Mouse (Mus musculus): ENCODE results near the gene Gm9767. TPM values are rescaled to one million over a fixed set of nuclear protein-coding genes. Genes with fewer than 3 reads are reported as not detected.

Gm9767 gene
- polyA plus RNA-seq, 1 experiment from 2014 or later: 1.0 TPM

GRCm38 (mm10) chr10:26082081-26082480 lies 4.0 kb downstream of the Gm9767 start:
- Histone ChIP-seq H3K4me1 (ENCODE audit: control insufficient read depth, insufficient read depth, low read length) (no peaks in the 10 kb centered on the region), H3K36me3 (ENCODE audit: control insufficient read depth, insufficient read depth, low read length) (no peaks in the 10 kb centered on the region), H3K4me3 (replicated peaks; ENCODE audit: low read length) (no peak overlapping the region), H3K27me3 (ENCODE audit: control insufficient read depth, insufficient read depth, low read length) (no peaks in the 10 kb centered on the region), H3K4me2 (ENCODE audit: low read depth, low read length) (no peak overlapping the region), H3K9ac (ENCODE audit: low read length) (no peak overlapping the region), H3K27ac (ENCODE audit: low read length) (no peak overlapping the region), H3K9me3 (replicated peaks; ENCODE audit: control insufficient read depth, low read length) (no peaks in the 10 kb centered on the region)
- WGBS: 63% methylated on average over 4 of the region's 4 CpGs
- ATAC-seq (ENCODE audit: insufficient read depth, low FRiP score): no peak

DNA sequence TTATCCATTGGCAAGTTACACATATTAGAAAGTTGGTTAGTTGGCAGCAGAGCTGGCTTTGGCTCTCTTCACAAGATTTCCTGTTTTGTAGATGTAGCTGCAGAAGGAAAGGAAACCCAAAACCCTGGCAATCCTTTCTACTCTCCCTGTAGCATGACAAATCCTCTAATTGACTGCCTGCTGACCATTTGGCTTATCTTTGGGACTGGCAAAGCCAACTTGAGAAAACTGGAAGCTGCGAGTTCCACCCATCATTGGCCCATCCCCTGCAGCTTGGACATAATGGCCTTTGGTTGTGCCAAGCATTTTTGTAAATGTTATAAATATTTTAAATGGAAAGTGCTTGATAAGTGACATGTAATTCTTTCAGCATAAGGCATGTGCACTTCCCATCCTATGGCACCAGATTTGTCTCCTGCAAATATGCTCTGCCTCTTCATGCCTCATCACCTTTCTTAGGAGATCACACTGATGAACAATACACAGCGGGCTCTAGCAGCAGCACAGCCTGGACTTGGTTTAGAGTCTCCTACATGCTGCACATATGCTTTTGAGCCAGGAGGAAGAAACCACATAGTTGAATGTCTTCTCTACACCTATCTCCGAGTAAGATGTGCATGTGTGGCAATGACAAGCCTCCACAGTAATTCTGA lies 25.4 kb downstream of the Gm9767 start:
- WGBS: 80% methylated on average over 3 of the region's 3 CpGs

DNA sequence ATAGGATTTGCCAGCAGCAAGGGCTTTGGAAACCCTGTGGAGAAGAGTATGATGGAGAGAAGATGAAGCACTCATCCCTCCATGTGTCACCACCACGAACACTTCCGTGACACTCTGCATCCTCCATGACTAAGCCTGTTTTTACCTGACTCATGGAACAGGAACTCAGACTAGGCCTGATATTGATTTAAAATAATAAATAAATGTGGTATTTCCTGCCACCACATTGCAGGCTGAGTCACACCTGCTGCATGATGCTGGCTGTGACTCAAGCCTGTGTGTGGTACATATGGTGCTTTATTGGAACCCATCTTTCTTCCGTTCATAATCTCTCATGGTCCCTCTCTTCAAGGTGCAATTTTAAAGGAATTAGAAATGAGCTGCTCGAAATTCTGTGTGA lies 36.4 kb downstream of the Gm9767 start:
- Histone ChIP-seq H3K9ac (ENCODE audit: low read length) (no peak overlapping the region), H3K4me2 (ENCODE audit: low read depth, low read length) (no peak overlapping the region), H3K4me3 (replicated peaks; ENCODE audit: low read length) (no peak overlapping the region), H3K27ac (ENCODE audit: low read length) (no peak overlapping the region), H3K36me3 (ENCODE audit: control insufficient read depth, insufficient read depth, low read length) (no peaks in the 10 kb centered on the region), H3K4me1 (ENCODE audit: control insufficient read depth, insufficient read depth, low read length) (no peaks in the 10 kb centered on the region), H3K27me3 (ENCODE audit: control insufficient read depth, insufficient read depth, low read length) (no peaks in the 10 kb centered on the region), H3K9me3 (replicated peaks; ENCODE audit: control insufficient read depth, low read length) (no peaks in the 10 kb centered on the region)
- 83% methylated on average over 4 of the region's 4 CpGs for WGBS
- ATAC-seq (ENCODE audit: insufficient read depth, low FRiP score): no peak

More for the DNA sequence above, 25.4 kb downstream of the Gm9767 start:
- Histone ChIP-seq H3K4me1 (ENCODE audit: control insufficient read depth, insufficient read depth, low read length) (no peaks in the 10 kb centered on the region), H3K27ac (ENCODE audit: low read length) (no peak overlapping the region), H3K27me3 (ENCODE audit: control insufficient read depth, insufficient read depth, low read length) (no peaks in the 10 kb centered on the region), H3K9ac (ENCODE audit: low read length) (no peak overlapping the region), H3K36me3 (ENCODE audit: control insufficient read depth, insufficient read depth, low read length) (no peaks in the 10 kb centered on the region), H3K4me3 (replicated peaks; ENCODE audit: low read length) (no peak overlapping the region), H3K4me2 (ENCODE audit: low read depth, low read length) (no peak overlapping the region), H3K9me3 (replicated peaks; ENCODE audit: control insufficient read depth, low read length) (no peaks in the 10 kb centered on the region)
- ATAC-seq (ENCODE audit: insufficient read depth, low FRiP score): no peak

DNA sequence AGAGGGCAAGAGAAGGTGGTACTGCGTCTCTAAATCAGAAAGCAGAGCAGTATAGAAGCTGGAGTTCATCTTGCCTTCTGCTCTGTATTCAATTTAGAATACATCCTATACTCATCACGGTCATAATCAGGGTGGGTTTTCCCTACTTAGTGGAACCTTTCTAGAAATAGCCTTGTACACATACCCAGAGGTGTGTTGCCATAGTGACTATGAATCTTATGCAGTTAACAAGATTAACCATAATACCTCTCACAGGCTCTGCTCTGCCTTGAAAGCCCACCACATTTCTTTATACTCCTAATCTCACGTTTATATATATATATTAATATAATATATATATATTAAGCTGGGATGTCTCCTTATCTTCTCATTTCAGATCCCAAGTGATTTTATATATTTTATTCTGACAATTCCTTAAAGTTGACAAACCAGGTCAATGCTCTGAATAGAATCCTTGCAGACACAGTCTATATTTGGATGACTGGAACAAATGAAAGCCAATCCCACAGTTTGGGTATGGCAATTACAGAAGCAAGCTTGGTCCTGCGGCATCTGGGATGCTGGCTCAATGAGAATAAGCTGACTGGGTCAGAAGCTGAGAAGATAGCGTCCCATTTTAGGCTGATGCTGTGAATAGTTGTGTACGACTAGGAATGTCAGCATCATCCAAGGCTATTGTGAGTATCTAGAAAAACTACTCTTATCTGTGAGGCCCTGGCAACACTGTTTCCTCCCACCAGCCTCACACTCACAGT lies 41.2 kb downstream of the Gm9767 start:
- ATAC-seq (ENCODE audit: insufficient read depth, low FRiP score): no peak
- H3K9me3 ChIP-seq (replicated peaks; ENCODE audit: control insufficient read depth, low read length): no peaks in the 10 kb centered on the region
- H3K27me3 ChIP-seq (ENCODE audit: control insufficient read depth, insufficient read depth, low read length): no peaks in the 10 kb centered on the region
- no peak overlapping the region for H3K4me2 ChIP-seq (ENCODE audit: low read depth, low read length)
- H3K9ac ChIP-seq (ENCODE audit: low read length): no peak overlapping the region
- no peaks in the 10 kb centered on the region for H3K36me3 ChIP-seq (ENCODE audit: control insufficient read depth, insufficient read depth, low read length)
- no peak overlapping the region for H3K4me3 ChIP-seq (replicated peaks; ENCODE audit: low read length)
- no peak overlapping the region for H3K27ac ChIP-seq (ENCODE audit: low read length)
- no peaks in the 10 kb centered on the region for H3K4me1 ChIP-seq (ENCODE audit: control insufficient read depth, insufficient read depth, low read length)
- 88% methylated on average over 6 of the region's 6 CpGs for WGBS

DNA sequence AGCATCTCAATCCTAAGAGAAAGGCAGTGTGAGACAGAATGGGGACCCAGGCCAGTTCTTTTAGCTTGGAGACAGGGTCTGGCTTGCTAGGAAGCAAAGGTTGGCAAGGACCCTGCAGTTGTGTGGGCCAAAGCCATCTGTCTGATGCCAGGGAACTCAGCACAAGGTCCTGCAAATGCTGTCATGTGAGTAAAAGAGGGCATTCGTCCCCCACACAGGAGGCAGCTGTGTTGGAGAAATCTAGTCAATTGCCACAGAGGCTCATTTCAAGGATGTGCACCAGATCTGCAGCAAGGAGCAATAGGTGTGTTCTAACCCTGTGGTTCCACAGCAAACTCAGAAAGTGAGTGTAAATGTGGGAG lies 41.7 kb downstream of the Gm9767 start:
- Histone ChIP-seq H3K4me3 (replicated peaks; ENCODE audit: low read length) (no peak overlapping the region), H3K9ac (ENCODE audit: low read length) (no peak overlapping the region), H3K4me1 (ENCODE audit: control insufficient read depth, insufficient read depth, low read length) (no peaks in the 10 kb centered on the region), H3K9me3 (replicated peaks; ENCODE audit: control insufficient read depth, low read length) (no peaks in the 10 kb centered on the region), H3K27me3 (ENCODE audit: control insufficient read depth, insufficient read depth, low read length) (no peaks in the 10 kb centered on the region), H3K27ac (ENCODE audit: low read length) (no peak overlapping the region), H3K4me2 (ENCODE audit: low read depth, low read length) (no peak overlapping the region), H3K36me3 (ENCODE audit: control insufficient read depth, insufficient read depth, low read length) (no peaks in the 10 kb centered on the region)
- WGBS: 75% methylated on average over 1 of the region's 1 CpGs
- no peak for ATAC-seq (ENCODE audit: insufficient read depth, low FRiP score)

Other genes starting within 250 kb of the Gm9767 start
- 17.0 and 18.7 TPM in 2 replicates for gene Tmem200a, start 797 bp downstream of the Gm9767 start, polyA plus RNA-seq (2015; fragmentation: Nextera tagmentation; extraction: Ambion mirVana)
- 0.18 and 0.32 TPM in 2 replicates for gene Samd3, start 151.5 kb downstream of the Gm9767 start, polyA plus RNA-seq (2015; fragmentation: Nextera tagmentation; extraction: Ambion mirVana)